Mouse (Mus musculus) spleen, postnatal 4 days (tissue): ENCODE data around the gene Ttll3.

Experiments
- DNase-seq, 2 experiments: peaks; one replicate each; pipeline ENCODE4 v3.0.0; 2022; ENCODE audit warnings: low spot score in 2 of 2

Gene Ttll3

GRCm38 (mm10) chr6:113388960-113389359 is at the start of gene Ttll3:
Ttll3 (plus strand) TSS chr6:113389260.
- no peak for DNase-seq

GRCm38 (mm10) chr6:113341574-113341973 is 47.5 kb upstream of the Ttll3 start:
- DNase-seq = no peak

- no peak for DNase-seq
Measured at GRCm38 (mm10) chr6:113342297-113342696, 46.8 kb upstream of the Ttll3 start.

GRCm38 (mm10) chr6:113343177-113344092 is 45.6 kb upstream of the Ttll3 start, which contains the start of gene Camk1:
Camk1 (minus strand) TSS chr6:113343984.
- peak; percentile 52 to 79 for DNase-seq

GRCm38 (mm10) chr6:113344321-113344720 is 44.7 kb upstream of the Ttll3 start:
- DNase-seq = no peak

- DNase-seq = no peak
Measured at GRCm38 (mm10) chr6:113346897-113347296, 42.2 kb upstream of the Ttll3 start.

- DNase-seq = no peak
Measured at GRCm38 (mm10) chr6:113350538-113350937, 38.5 kb upstream of the Ttll3 start.

- DNase-seq = no peak
Measured at GRCm38 (mm10) chr6:113351161-113351560, 37.9 kb upstream of the Ttll3 start.

GRCm38 (mm10) chr6:113351653-113352052 is 37.4 kb upstream of the Ttll3 start:
- no peak for DNase-seq

GRCm38 (mm10) chr6:113352820-113353219 is 36.2 kb upstream of the Ttll3 start:
- DNase-seq = no peak

GRCm38 (mm10) chr6:113353696-113354095 is 35.4 kb upstream of the Ttll3 start:
- no peak for DNase-seq

- no peak for DNase-seq
Measured at GRCm38 (mm10) chr6:113361476-113361875, 27.6 kb upstream of the Ttll3 start.

GRCm38 (mm10) chr6:113362241-113362640 is 26.8 kb upstream of the Ttll3 start:
- DNase-seq = no peak

GRCm38 (mm10) chr6:113364518-113365135 is 24.4 kb upstream of the Ttll3 start:
- no peak for DNase-seq

GRCm38 (mm10) chr6:113366639-113367038 is 22.4 kb upstream of the Ttll3 start:
- no peak for DNase-seq

- DNase-seq = no peak
Measured at GRCm38 (mm10) chr6:113367574-113367973, 21.5 kb upstream of the Ttll3 start.

- no peak for DNase-seq
Measured at GRCm38 (mm10) chr6:113368124-113368523, 20.9 kb upstream of the Ttll3 start.

GRCm38 (mm10) chr6:113368577-113368976 is 20.5 kb upstream of the Ttll3 start:
- no peak for DNase-seq

GRCm38 (mm10) chr6:113370194-113370929 is 18.7 kb upstream of the Ttll3 start:
- DNase-seq = no peak

GRCm38 (mm10) chr6:113373491-113373890 is 15.6 kb upstream of the Ttll3 start:
- peak in 1 of 2 experiments; percentile 28 for DNase-seq

GRCm38 (mm10) chr6:113377172-113377495 is 11.9 kb upstream of the Ttll3 start:
- no peak for DNase-seq
